Mouse (Mus musculus) cerebellum, postnatal 4 days (tissue): ENCODE measurements at regions not wholly inside any gene's neighbourhood (a gene's known extent, or its start where the extent isn't known, plus 50 kb on each side); places are given as distances from the start of the nearest gene placed in this dataset.

Source experiments
- DNase-seq, 2 experiments: peaks; one replicate each; pipeline ENCODE4 v3.0.0; 2022; ENCODE audit warnings: low spot score in 2 of 2, mixed read lengths in 1 of 2

DNA sequence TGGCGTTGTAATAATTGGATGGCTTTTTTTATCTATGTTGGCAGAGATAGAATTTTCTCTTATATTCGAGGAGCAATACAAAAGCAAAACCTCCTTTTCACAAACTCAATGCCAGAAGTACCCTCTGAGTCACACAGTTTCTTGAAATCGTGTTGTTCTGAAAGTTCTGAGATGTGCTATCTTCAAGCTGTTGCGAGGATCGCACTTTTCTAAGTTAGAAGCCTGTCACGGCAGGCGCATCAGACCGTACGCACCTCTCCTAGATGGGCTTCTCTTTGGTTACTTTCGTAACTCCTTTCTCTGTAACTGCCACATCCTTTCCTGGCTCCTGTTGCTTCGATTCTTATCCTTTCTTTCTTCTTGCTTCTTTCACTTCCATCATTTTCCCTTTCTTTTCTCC is 271.2 kb upstream of the Arrdc3 start:
- no peak for DNase-seq

GRCm38 (mm10) chr13:80613167-80613883 is 269.9 kb upstream of the Arrdc3 start:
- DNase-seq = no peak

DNA sequence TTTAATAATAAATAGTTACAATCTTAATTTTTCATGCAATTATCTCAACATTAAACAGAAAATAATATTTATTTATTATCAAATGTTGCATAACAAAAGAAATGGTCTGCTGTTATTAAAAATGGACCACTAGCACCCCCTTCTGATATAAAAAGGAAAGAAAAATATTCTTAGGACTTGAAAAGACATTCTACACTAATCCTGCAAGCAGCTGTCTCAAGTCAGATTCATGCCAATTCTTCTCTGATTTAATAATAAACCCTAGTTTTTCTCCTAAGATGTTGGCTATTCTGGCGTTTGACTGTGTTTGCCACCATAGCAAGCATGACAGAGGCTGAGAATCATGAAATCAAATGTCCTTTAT is 269.3 kb upstream of the Arrdc3 start:
- DNase-seq = no peak

DNA sequence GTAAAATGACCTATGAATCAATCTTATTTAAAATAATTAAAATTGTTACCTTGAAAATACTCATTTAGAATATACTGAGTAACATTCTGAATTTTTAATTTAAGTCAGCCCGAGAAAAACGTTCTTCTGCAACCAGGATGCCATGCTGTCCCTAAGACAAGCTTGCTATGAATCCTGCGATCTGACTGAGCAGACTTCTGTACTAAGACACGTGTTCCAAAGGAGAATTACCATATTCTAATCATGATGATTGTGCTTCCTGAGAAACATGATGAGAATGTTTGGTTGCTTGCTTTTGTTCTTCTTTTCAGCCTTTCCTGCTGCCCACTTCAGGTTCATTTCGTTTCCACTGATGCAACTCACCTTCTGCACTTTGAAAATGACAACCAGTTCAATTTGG is 268.2 kb upstream of the Arrdc3 start:
- no peak for DNase-seq

DNA sequence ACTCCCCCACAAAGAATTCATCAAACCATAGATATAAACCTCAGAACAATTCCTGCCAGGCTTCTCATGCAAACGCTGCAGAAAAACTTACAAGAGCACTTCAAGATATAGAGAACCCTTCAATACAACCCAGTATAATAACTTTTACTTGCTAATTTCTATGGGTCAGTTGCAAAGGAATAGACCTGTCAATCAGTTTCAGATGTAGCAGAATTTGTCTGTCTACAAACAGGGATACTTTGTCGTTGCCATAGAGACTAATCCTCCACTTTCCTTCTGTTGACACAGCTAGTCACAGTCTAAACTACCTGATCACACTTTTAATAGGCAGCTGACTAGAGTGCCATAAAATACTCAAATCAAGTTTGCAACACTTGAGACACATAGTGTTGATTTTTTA is 260.2 kb upstream of the Arrdc3 start:
- DNase-seq = no peak

DNA sequence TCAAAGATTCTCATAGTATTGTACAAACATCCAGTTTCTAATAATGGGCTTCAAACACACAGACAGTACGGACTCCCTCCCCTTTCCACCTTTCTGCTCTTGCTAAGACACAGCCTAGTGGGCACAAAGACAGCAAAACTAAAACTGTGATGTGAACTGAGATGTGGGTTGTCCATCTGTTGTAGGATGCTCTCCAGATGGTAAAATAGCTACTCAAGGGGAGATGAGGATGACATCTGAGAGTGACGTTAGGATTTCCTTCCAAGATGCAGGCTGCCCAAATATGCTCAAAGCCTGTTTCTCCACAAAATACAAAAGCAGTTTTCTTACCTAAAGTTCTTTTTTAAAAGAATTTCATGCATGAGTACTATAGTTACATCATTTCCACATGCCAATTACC is 241.8 kb upstream of the Arrdc3 start:
- no peak for DNase-seq

- no peak for DNase-seq
Observed at GRCm38 (mm10) chr13:80647578-80647977, 235.6 kb upstream of the Arrdc3 start.

- DNase-seq = no peak
Observed at GRCm38 (mm10) chr13:80652967-80653539, 230.1 kb upstream of the Arrdc3 start.

- DNase-seq = no peak
Observed at GRCm38 (mm10) chr13:80666186-80666713, 216.9 kb upstream of the Arrdc3 start.

DNA sequence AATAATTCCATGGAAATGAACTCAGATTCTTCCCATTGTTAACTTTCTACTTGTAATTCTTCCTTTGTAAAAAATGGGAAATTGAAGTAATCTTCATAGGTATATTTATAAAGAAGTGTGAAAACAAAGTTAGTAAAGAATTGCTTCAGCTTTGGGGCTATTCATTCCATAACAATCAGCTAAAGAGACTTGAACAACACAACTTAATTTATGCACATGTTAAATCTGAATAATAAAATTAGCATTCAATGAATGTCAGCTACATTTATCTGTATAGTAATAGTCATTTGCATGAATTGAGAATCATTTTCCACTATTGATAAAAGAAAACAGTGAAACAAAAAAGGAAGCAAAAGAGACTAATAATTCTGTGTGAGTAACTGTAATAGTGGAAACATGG is 193.3 kb upstream of the Arrdc3 start:
- no peak for DNase-seq

DNA sequence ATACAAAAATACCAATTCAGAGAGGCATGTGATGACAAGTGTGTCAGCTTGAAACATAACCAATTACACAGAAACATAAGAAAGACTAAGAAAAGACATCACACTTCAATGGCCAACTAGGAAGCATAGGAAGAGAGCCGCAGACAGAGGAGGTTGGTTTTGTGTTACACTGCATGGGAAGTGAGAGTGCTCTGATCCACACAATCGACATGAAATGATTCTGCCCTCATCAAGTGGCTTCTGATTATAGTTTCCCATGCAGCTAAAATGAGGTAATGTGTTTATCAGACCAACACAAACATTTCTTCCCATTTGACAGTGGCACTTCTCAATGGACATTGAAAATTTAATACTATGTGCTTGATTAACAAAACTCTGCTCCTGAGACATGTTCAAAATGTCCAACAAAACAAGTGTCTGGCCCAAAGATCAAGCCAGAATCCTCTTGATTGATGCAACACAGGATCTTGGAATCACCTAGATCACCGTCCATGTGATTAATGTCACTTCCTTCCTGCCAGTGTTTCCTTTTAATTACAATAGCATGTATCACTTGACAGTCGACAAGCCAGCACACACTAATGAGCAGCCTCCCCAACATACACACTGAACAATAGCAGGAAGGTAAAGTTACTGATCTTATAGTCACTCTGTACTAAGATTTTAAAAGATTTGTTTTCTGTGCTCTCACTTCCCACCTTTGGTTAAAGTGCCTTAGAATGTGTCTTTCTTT is 192.4 kb upstream of the Arrdc3 start:
- DNase-seq = no peak

DNA sequence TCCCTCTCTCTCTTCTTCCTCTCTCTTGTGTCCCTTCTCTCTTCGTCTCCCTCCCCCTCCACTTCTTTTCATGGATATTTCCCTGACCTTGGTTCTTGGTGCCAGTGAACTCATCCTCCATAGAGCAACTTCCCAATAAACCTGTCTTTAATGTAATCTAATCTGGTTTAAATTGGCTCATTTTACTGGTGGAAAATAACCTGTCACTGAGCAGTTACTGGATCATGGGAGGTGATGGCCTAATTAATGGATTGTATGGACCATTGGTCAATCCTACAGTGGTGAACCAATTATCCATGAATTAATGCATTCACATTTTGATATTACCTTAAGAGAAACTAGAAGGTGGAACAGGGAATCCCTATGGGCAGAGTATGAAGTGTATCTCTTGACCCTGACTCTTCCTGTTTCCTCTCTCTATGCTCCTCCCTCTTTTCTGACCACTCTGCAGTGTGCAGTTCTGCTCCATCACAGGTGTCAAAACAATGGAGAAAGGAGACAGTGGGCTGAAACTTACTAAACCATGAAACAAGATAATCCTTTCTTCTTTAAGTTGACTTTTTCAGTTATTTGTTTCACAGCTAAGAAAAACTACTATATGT is 187.5 kb upstream of the Arrdc3 start:
- no peak for DNase-seq

- DNase-seq = peak in 1 of 2 experiments; percentile 28
Observed at GRCm38 (mm10) chr13:80709531-80710306, 173.5 kb upstream of the Arrdc3 start.

GRCm38 (mm10) chr13:80719313-80719712 is 163.9 kb upstream of the Arrdc3 start:
- DNase-seq = no peak

- DNase-seq = no peak
Observed at GRCm38 (mm10) chr13:80723215-80724006, 159.8 kb upstream of the Arrdc3 start.

- DNase-seq = no peak
Observed at GRCm38 (mm10) chr13:80729202-80729601, 154.0 kb upstream of the Arrdc3 start.

DNA sequence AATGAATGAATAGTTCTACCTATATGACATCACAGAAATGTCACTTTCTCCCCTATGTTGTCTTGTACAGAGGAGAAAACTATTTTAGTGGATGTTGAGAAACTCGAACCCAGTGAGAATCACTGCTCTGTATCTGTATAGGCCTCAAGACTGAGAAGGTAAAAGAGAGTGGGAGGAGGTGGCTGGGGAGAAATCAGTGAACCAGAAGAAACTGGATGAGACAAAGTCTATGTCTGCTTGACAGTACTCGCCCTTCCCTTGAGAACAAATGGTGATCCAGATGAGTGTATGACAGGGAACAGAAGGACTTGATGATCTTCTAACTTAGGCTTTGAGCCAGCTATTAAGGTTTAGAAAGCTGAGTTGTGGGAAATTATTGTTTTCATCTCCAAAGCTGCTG is 137.2 kb upstream of the Arrdc3 start:
- no peak for DNase-seq

- DNase-seq = peak in 1 of 2 experiments; percentile 7
Observed at GRCm38 (mm10) chr13:80747022-80747421, 136.2 kb upstream of the Arrdc3 start.
